Mouse (Mus musculus) heart, adult 2 months (tissue): ENCODE results near the gene Cyp24a1. TPM values are rescaled to one million over a fixed set of nuclear protein-coding genes. Genes with fewer than 3 reads are reported as not detected.
"Not testable (repeated sequence)": the region's sequence is repeated elsewhere in the genome, so short reads cannot be mapped to it uniquely, and the experiment has no call there.

Source experiments
- DNase-seq, 2 experiments: peaks; one replicate each; pipeline ENCODE4 v3.0.0; 2021
- H3K27ac ChIP-seq: fragments of 200-600 bp; 2 replicates; pipeline ENCODE4 v1.8.1; 2022
- H3K27me3 ChIP-seq: fragments of 200-500 bp; 2 replicates; pipeline ENCODE4 v1.6.1; 2012; ENCODE audit warnings: mild to moderate bottlenecking, low read length, inconsistent platforms, mixed read lengths; ENCODE audit not compliant: control insufficient read depth, insufficient read depth
- H3K36me3 ChIP-seq: fragments of 200-500 bp; 2 replicates; pipeline ENCODE4 v1.6.1; 2012; ENCODE audit warnings: low read length, inconsistent platforms; ENCODE audit not compliant: control insufficient read depth, insufficient read depth
- H3K4me1 ChIP-seq: fragments of 200-500 bp; 2 replicates; pipeline ENCODE4 v1.6.1; 2011; ENCODE audit warnings: low read length; ENCODE audit not compliant: control insufficient read depth, insufficient read depth
- H3K4me3 ChIP-seq: fragments of 200-600 bp; 2 replicates; pipeline ENCODE4 v1.8.1; 2022
- H3K79me2 ChIP-seq: fragments of 200-500 bp; replicated peaks from 2 replicates; pipeline ENCODE4 v1.6.1; 2012; ENCODE audit warnings: mild to moderate bottlenecking, inconsistent platforms, low read length, moderate library complexity, mixed read lengths; ENCODE audit not compliant: control insufficient read depth, insufficient read depth
- H3K9ac ChIP-seq: fragments of 200-500 bp; 2 replicates; pipeline ENCODE4 v1.6.1; 2012; ENCODE audit warnings: low read depth, mild to moderate bottlenecking, control low read depth, inconsistent platforms, low read length, mixed read lengths
- CTCF ChIP-seq: fragments of 200-600 bp; IDR thresholded peaks from 2 replicates; pipeline ENCODE4 v1.8.1; 2022; ENCODE audit warnings: antibody characterized with exemption, mild to moderate bottlenecking, moderate library complexity
- EP300 ChIP-seq: fragments of 200-500 bp; IDR thresholded peaks from 2 replicates; pipeline ENCODE4 v1.6.1; 2011; ENCODE audit warnings: low read depth, low read length, control low read depth; ENCODE audit not compliant: insufficient read depth
- POLR2A ChIP-seq: fragments of 200-500 bp; IDR thresholded peaks from 2 replicates; pipeline ENCODE4 v1.6.1; 2011; ENCODE audit warnings: mild to moderate bottlenecking, low read depth, low read length, control low read depth; ENCODE audit not compliant: insufficient read depth
- WGBS: fragments of 180-500 bp; shearing (Covaris S2); methylation state at CpG from one replicate; pipeline ENCODE4 v1.1.7; 2018; 5-methylcytosine and 5-hydroxymethylcytosine counted together
- intact Hi-C: fragments of 180-260 bp; cut with DNase I; formaldehyde crosslinking; loops from one replicate; pipeline ENCODE4 v1.15.1; 2025
- polyA plus RNA-seq: library from polyadenylated mRNA; depleted of rRNA; stranded (reverse); fragments of >200 nt; gene quantifications from 2 replicates; pipeline ENCODE4 v1.2.3, GENCODE M21; 2012
- total RNA-seq, 2 experiments: library from RNA; stranded (reverse); gene quantifications; 2 replicates each; pipeline ENCODE4 v1.2.3; 2021

Cyp24a1 gene
- total and polyA plus RNA-seq, 3 experiments: not detected

DNA sequence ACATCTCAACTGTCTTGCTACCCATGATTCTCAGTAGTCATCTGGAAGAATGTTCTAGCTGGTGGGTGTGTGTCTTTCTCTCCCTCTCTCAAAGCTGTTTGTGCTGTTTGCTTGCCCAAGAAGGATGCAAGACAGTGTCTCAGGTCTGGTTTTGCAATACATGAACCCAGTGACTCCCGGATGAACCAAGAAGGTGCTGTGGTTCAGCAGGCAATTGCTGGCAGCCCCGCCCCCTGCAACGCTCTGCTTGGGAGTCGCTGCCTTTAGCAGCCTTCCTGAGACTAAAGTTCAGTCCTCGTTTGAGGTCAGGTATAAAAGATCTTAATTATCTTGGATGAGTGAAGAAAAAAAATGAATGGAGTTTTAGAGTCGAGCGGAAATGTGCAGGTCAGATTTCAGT is 35.3 kb downstream of the Cyp24a1 start:
- intact Hi-C loops: no loop called here
- no peak for DNase-seq

DNA sequence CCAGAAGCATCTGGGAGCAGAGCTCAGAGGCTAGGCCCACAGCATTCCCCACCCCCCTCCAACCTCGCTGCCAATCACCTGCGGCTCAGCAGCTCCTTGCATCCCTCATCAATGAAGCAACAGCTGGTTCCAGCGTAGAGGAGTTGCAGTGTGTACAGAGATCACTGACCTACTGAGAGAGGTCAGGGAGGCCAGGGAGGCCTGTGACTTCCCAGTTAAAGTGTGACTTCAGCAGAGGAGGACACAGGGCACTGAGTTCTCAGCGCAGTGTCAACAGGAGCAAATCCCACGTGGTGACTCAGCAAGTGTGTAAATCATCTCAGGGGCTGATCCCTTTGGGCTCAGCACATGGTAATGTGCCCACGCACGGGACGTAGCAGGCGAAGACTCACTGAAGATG is 37.1 kb downstream of the Cyp24a1 start:
- H3K79me2 ChIP-seq: no peaks in the 10 kb centered on the region
- intact Hi-C loops: no loop called here
- no peak for DNase-seq
- H3K27me3 ChIP-seq: no peaks in the 10 kb centered on the region; the same call in 1 of the 2 replicates
- no peak overlapping the region for H3K4me3 ChIP-seq
- WGBS: 56% methylated on average over 9 of the region's 9 CpGs
- no peak overlapping the region for H3K9ac ChIP-seq
- no peaks in the 10 kb centered on the region for H3K4me1 ChIP-seq
- no peaks in the 10 kb centered on the region for H3K36me3 ChIP-seq
- H3K27ac ChIP-seq: no peak overlapping the region
- no peak for TF ChIP-seq CTCF
- no peak for TF ChIP-seq EP300
- TF ChIP-seq POLR2A: no peak

More for the DNA sequence above, 35.3 kb downstream of the Cyp24a1 start:
- H3K79me2 ChIP-seq: no peaks in the 10 kb centered on the region
- H3K9ac ChIP-seq: no peak overlapping the region
- H3K27me3 ChIP-seq: no peaks in the 10 kb centered on the region; the same call in 1 of the 2 replicates
- TF ChIP-seq EP300: no peak
- TF ChIP-seq CTCF: no peak
- H3K36me3 ChIP-seq: no peaks in the 10 kb centered on the region
- no peak overlapping the region for H3K4me3 ChIP-seq
- H3K27ac ChIP-seq: no peak overlapping the region
- WGBS: 67% methylated on average over 7 of the region's 7 CpGs
- H3K4me1 ChIP-seq: no peaks in the 10 kb centered on the region

DNA sequence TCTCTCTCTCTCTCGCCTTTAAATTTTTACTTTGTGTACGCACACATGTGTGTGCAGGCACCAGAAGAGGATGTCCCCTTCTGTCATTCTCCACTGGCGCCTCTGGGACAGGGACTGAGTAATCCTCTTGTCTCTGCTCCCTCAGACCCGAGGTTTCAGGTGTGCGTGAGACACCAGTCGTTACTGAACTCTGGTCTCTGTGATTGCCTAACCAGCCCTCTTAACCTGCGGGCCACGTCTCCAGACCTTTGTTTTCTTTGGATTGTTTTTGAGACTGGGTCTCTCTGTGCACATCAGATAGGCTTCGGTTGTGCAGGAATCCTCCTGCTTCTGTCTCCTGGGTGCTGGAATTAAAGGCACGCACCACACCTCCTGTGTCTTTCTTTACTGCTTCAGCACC is 37.8 kb downstream of the Cyp24a1 start:
- H3K4me1 ChIP-seq: no peaks in the 10 kb centered on the region
- no peak for DNase-seq
- H3K9ac ChIP-seq: no peak overlapping the region
- H3K27me3 ChIP-seq: no peaks in the 10 kb centered on the region; the same call in 1 of the 2 replicates
- no peak overlapping the region for H3K27ac ChIP-seq
- H3K36me3 ChIP-seq: no peaks in the 10 kb centered on the region
- no peaks in the 10 kb centered on the region for H3K79me2 ChIP-seq
- intact Hi-C loops: no loop called here
- TF ChIP-seq EP300 (no peak), POLR2A (no peak)
- no peak overlapping the region for H3K4me3 ChIP-seq
- WGBS: 73% methylated on average over 10 of the region's 10 CpGs

DNA sequence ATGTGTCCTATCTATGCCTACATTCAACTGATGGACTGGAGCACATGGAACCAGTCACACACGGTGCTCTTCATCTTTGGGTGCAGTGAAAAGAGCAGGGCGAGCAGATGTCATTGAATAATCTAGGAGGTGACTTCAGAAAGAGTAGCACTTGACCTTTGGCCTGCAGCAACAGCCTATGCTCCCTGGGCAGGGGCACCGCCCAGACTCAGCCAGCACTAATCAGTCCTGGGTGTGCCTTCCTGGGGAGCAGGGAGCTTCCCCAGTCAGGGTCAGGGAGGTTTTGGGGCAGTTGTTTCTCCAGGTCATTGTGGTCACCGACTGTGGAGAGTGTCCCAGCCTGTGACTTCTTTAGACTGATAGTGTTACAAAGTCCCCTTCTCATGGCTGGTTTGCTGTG is 43.1 kb downstream of the Cyp24a1 start:
- not testable (repeated sequence) for H3K27me3 ChIP-seq, H3K79me2 ChIP-seq
- 48% methylated on average over 4 of the region's 4 CpGs for WGBS

DNA sequence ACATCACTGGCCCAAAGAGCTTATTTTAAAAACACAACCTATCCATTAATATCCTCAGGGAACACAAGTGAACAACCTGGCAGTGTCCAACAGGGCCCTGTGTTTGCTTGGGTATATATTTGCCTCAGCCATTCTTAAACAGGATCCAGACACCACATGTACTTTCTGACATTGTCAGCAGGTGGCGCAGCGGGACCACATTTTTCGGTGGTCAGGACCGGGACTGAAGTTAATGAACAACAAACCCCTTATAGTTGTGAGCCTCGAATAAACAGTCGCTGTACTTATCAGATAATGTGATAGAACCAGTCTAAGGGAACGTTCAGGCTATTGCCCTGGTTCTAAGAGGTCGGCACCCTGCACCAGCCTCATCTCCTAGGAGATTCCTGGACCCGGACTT is 46.0 kb downstream of the Cyp24a1 start:
- Histone ChIP-seq H3K4me3 (no peak overlapping the region), H3K27ac (no peak overlapping the region), H3K79me2 (no peaks in the 10 kb centered on the region), H3K36me3 (no peaks in the 10 kb centered on the region), H3K9ac (no peak overlapping the region), H3K27me3 (no peaks in the 10 kb centered on the region), H3K4me1 (no peaks in the 10 kb centered on the region)
- peak; percentile 60 to 84 for DNase-seq
- intact Hi-C loops: loop anchor here (1.0 to 5.0 kb wide), 2 partner anchors 57 to 421 kb away; no protein-coding TSS in a partner anchor
- 7% methylated on average over 9 of the region's 9 CpGs for WGBS
- peak; percentile 58; the same call in 1 of the 2 replicates for TF ChIP-seq EP300
- no peak for TF ChIP-seq POLR2A
- peak; percentile 87 for TF ChIP-seq CTCF

More for the DNA sequence above, 43.1 kb downstream of the Cyp24a1 start:
- not testable (repeated sequence) for H3K4me1 ChIP-seq, DNase-seq, H3K4me3 ChIP-seq, H3K9ac ChIP-seq, H3K27ac ChIP-seq, H3K36me3 ChIP-seq
- intact Hi-C loops: loop anchor here (5.0 kb wide), 1 partner anchor 418 kb away; no protein-coding TSS in a partner anchor

DNA sequence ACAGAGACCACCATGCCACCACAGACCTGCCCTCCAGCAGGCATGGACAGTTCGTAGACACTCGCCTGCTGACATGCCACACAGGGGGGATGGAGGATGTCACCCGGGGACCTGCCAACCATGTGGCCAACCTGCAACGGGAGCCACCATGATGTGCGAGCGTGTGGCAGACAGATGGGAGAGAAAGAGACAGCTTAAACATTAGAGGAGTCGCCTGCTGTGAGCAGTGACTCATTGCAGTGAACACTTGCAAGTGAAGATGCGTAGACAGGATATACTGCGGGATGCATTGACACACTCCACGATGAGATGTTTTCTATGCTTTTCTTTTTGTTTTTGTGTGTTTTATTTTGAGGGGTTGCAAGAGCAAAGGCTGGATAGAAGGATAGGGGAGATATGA is 49.3 kb downstream of the Cyp24a1 start:
- intact Hi-C loops: no loop called here
- 70% methylated on average over 10 of the region's 10 CpGs for WGBS
- H3K36me3 ChIP-seq: no peaks in the 10 kb centered on the region
- no peak overlapping the region for H3K27ac ChIP-seq
- H3K4me1 ChIP-seq: no peaks in the 10 kb centered on the region
- H3K4me3 ChIP-seq: no peak overlapping the region
- H3K79me2 ChIP-seq: no peaks in the 10 kb centered on the region
- no peak for DNase-seq
- no peaks in the 10 kb centered on the region for H3K27me3 ChIP-seq
- TF ChIP-seq POLR2A (no peak), EP300 (no peak), CTCF (no peak)
- H3K9ac ChIP-seq: no peak overlapping the region
